Mouse (Mus musculus) urinary bladder, postnatal 25 days (tissue): ENCODE data around the gene Cirbp.
"Not testable (repeated sequence)": the region's sequence is repeated elsewhere in the genome, so short reads cannot be mapped to it uniquely, and the experiment has no call there.

ENCODE experiments used
- DNase-seq: peaks from one replicate; pipeline ENCODE4 v3.0.0; 2022; ENCODE audit warnings: low spot score

The Cirbp gene

DNA sequence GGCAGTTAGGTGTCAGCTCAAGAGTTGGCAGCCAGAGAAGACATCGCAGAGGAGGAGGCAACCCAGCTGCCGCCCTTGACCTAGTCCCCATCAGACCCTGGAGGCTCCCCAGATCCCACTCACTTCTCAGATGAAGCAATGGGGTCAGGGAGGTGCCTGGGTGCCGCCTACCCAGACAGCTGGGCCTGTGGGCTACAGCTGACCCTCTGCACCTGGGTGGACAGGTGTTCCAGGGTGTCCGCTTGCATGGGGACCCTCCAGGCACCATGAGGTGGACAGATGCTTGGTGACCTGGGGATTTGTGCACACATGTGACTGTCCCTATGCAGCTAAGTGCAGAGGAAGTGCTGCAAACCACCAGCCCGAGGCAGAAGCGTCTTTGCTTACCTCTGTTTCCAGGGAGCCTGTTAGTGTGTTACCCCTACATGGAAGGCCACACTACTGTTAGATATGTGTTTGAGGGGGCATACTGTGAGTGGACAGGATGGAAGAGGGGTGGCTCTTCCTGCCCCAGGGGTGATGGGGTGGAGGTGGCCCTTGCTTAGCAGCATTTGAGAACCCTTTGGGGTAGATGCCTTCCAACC is 3.0 kb upstream of the Cirbp start:
- DNase-seq: no peak

DNA sequence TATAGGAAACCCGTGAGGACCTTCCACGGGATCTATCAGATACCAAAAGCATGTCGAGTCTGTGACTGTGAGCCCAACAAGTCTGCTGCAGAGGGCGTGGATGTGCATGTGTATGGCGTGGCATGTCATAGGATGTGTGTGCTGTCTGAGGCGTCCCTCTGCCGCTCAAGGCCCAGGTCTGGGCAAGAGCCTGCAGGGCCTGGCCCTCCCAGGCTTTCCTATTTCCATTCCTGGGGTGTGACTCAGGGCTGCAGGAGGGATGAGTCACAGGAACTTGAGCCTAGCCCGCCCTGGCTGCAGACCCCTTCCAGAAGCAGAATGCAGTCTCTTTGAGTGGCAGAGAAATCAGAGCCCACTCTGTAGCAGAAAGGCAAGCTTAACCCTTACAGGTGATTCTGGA is 2.1 kb upstream of the Cirbp start:
- DNase-seq: no peak

DNA sequence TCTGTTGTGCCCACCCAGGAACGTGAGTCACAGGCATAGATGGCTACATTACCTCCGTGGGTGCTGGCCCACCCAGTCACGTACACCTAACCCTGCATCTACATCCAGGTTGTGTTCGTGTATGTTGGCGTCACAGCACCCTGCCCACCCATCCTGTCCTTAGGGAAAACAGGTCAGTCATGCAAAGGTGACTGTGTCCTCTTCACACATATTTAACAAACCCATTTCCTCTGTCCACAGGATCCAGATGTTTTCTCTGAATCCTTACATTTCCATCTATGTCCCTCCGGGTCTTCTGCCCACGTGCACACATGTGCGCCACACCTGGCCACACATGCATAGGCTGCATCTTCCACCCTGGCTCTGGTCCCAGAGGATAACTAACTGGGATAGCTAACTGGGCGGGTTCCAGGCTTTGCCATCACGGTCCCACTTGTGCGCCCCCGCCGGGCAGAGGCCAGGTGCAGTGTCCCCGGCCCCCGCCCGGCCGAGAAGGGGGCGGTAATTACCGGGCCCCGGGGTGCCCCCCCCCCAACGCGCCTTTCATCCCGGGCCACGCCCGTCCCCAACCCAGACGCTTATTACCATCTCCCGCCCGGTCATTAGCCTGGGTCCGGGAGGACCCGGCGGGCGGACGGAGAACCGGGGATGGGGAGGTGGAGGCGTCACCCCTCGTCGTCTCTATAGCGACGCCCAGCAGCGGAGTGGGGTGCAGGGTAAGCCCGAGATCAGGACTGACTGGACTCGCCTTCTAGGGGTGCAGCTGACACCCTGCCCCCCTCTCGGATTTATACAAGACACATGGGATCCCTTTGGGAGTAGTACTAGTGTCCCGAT is 1.4 kb upstream of the Cirbp start:
- DNase-seq: no peak

DNA sequence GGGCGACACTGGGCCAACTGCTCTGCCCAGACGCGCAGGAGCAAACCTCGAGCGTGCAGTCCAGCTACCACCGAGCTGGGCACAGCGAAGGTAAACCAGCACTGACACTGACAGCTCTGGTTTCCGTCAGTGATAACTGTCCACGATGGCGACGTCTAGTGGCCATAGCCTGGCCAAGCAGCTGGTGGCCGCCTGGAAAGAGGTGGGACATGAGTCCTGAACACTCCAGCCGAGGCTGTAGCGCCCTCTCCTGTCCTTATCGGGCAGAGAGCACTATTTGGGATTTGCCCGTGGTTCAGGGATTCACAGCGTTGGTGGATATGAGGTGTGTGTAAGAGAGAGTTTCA is 814 bp upstream of the Cirbp start:
- peak; percentile 93 for DNase-seq

- not testable (repeated sequence) for DNase-seq
Observed at GRCm38 (mm10) chr10:80166136-80166535, 351 bp downstream of the Cirbp start.

- DNase-seq: peak; percentile 98
Observed at GRCm38 (mm10) chr10:80167460-80168037, 1.8 kb downstream of the Cirbp start.

DNA sequence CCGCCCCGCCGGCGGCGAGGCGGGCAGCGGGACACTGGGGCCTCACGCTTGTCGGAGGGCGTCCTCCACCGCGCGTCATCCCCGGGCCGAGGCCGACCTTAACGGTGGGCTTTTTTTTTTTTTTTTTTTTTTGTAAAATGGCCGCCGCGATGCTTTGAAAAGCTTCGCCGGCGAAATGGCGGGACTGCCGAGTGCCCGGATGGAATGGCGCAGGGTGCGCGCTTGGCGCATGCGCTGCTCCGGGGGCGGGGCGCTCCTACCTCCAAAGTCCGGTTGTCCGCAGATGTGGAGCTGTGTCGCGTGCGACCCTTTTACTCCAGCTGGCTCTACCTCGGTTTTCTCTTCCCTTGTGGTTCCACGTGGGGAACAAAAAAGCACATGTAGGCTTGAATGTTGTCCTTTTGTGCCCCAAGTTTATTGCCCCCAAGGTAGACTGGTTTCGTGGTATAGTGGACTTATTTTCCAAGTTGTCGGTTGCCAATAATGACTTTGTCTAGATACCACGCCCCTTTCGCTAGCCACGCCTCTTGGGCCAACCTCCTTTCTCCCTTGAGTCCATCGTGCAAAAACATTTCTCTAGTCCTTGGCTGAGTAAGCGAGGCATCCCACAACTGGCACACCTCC is 2.4 kb downstream of the Cirbp start:
- DNase-seq: peak; percentile 95

DNA sequence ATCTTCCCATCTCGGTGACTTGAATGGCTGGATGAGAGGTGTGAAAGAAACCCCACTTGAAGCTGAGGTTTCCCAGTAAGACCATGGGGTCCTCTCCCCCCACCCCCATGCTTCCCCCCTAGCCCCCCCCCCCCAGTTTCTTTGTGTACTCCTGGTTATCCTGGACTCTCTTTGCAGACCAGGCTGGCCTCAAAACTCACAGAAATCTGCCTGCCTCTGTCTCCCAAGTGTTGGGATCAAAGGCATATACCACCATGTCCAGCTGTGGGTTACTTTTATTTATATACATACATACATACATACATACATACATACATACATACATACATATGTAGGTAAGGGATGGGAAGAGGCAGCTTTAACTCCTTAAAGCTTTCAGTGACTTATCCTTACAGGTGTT is 3.3 kb downstream of the Cirbp start:
- no peak for DNase-seq

DNA sequence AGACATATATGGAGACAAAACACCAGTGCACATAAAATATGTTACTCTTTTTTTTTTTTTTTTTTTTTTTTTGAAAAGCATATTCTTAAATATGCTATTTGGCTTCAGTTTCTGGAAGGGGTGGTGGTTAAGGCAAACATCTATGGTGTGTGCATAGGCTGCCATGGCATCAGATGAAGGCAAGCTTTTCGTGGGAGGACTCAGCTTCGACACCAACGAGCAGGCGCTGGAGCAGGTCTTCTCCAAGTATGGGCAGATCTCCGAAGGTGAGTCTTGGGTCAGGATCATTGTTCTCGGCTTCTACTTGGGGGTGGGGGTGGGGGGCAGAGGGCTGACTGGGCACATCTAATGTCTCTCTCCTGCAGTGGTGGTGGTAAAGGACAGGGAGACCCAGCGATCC is 3.9 kb downstream of the Cirbp start:
- no peak for DNase-seq

DNA sequence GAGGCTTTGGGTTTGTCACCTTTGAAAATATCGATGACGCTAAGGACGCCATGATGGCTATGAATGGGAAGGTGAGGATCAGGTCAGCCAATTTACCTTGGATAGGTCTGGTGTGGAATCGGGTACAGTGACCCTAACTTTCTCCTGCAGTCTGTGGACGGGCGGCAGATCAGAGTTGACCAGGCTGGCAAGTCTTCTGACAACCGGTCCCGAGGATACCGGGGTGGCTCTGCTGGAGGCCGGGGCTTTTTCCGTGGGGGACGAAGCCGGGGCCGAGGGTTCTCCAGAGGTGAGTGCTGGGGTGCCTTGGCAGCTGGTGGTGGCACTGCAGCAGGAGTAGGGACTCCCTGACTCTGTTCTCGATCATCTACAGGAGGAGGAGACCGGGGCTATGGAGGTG is 4.3 kb downstream of the Cirbp start:
- no peak for DNase-seq

DNA sequence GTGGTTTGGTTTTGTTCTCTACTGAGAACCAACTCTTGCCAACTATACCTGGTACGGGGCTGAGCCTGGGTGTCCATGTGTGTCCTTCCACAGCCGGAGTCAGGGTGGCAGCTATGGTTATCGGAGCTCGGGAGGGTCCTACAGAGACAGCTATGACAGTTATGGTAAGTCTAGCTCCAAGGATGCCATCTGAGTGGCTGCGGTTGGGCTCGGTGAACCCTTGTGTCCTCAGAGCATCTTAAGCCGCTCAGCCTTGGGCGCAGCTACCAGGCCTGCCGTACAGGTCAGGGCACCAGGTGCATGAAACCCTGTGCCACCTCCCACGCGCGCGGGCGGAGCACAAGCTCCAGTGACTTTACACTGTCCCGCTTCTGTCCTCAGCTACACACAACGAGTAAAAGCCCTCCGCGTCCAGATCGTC is 4.8 kb downstream of the Cirbp start:
- DNase-seq: no peak

GRCm38 (mm10) chr10:80171252-80171651 is 5.5 kb downstream of the Cirbp start:
- DNase-seq: no peak

- DNase-seq: no peak
Observed at GRCm38 (mm10) chr10:80171760-80172526, 6.2 kb downstream of the Cirbp start.

GRCm38 (mm10) chr10:80172527-80173292 is 6.9 kb downstream of the Cirbp start, which contains the start of gene 1600002K03Rik:
TSS of gene 1600002K03Rik (plus strand) at chr10:80172944.
- peak; percentile 81 for DNase-seq

DNA sequence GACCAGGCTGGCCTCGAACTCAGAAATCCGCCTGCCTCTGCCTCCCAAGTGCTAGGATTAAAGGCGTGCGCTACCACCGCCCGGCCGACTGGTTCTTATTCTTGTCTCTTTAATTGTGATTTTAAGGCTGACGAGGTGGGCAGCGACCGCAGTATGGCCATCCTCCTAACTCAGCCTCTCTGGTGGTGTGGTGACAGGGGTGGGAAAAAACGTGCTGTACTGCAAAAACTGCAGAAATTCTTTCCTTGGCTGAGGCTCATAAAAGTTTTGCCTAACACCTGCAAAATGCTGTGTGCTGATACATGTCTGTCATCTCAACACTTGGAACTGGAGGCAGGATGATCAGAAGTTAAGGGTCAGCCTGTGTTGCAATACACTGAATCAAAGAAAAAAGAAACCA is 7.6 kb downstream of the Cirbp start:
- DNase-seq: no peak

- no peak for DNase-seq
Observed at GRCm38 (mm10) chr10:80173955-80174640, 8.3 kb downstream of the Cirbp start.

DNA sequence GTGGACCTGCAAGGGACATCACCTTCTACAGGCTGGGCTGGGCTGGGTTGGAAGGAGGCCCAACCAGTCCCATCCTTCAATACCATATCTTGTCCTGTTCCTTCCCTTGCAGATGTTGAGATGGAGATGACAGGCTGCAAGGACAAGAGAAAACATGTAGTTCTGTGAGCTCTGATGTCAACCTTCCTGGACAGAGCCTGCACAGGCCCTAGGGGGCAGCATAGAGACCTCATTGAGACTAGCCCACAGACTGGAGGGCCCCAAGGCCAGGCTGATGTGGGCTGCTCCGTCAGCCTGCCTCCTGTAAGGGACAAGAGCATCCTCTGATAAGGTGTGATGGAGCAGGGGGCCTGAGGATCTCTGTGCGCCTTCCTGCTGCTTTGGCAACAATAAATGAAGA is 8.9 kb downstream of the Cirbp start:
- DNase-seq: no peak

DNA sequence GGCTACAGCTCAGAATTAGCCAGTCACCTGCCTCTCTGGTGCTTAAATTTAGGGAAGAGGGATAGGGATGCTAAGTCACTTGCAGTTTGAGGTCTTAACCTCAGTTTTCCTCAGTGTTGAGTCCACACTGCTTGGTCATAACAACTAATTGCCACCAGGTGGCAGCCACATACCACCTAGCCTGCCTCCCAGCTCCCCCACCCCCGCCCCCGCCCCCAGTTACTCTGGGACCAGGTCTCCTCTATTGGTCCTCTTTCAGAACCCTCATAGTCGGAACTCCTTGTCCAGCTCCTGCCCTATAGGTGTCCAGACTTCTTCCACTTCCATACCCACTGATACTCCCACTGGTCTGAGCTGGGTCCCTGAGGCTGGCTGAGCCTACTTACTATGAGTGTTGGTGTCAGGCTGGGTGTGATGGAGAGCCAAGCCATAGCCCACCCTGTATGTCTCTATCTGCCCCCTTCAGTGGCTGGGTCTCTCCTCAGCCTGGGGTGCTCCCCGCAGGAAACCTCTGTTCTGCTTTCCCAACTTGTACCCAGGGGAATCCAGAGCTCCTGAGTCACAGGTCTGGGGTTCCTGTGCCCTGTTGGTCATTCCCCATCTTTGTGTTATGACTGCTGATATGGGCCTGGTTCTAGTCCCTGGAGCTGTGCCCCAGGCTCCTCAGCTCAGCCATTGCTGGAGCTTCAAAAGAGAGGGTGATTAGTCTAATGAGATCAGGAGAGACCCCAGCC is 9.9 kb downstream of the Cirbp start:
- DNase-seq: no peak

- no peak for DNase-seq
Observed at GRCm38 (mm10) chr10:80176270-80176834, 10.6 kb downstream of the Cirbp start.
